Mouse (Mus musculus): Measurements from ENCODE around the gene Ctsr. TPM values are rescaled to one million over a fixed set of nuclear protein-coding genes. Genes with fewer than 3 reads are reported as not detected.
"Not testable (repeated sequence)": the region's sequence is repeated elsewhere in the genome, so short reads cannot be mapped to it uniquely, and the experiment has no call there.

Ctsr gene
- total RNA-seq (2017), result not detected in 3 replicates

DNA sequence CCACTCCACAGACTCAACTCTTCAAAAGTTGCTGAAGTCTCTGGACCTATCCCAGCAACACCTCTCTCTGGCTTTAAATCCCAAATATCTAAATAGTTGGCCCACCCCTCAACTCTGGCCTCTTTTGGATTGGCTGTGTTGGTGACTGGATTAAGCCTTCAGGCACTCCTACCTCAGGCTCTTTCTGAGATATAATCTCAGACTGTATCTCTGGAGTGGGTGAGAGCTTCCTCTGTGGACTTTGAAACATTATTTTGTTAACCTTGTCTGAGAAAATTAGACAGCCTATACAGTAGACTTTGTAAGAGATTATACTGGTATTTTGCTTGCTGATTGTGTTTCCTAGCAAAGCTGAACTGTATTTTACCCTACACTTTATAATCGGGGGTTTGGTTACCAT is at the start of gene Ctsr:
Ctsr (minus strand) TSS at position 101 of the 400 bp plus-strand sequence.
- ATAC-seq (replicated peaks; ENCODE audit: insufficient number of reproducible peaks, low FRiP score, low TSS enrichment, poor library complexity, severe bottlenecking), result no peak

DNA sequence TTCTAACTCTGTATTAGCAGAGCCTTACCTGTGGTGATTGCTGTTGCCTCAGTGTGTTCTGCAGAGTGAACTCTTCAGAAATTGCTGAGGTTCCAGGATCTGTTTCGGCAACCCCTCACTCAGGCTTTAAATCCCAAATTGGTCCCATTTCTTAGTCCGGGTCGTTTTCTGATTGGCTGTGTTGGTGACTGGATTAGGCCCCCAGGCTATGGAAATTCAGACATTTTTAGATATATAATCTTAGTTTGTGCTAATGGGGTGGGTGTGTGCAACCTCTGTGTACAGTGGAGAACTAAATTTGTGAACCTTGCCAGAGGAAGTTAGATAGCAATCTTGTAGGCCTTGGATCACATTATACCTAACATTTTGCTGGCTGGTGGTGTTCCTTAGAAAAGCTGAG is 39.3 kb upstream of the Ctsr start, which contains the start of gene Cts6:
Cts6 (minus strand) TSS at position 101 of the 400 bp plus-strand sequence.
- no peak for ATAC-seq (replicated peaks; ENCODE audit: insufficient number of reproducible peaks, low FRiP score, low TSS enrichment, poor library complexity, severe bottlenecking)

DNA sequence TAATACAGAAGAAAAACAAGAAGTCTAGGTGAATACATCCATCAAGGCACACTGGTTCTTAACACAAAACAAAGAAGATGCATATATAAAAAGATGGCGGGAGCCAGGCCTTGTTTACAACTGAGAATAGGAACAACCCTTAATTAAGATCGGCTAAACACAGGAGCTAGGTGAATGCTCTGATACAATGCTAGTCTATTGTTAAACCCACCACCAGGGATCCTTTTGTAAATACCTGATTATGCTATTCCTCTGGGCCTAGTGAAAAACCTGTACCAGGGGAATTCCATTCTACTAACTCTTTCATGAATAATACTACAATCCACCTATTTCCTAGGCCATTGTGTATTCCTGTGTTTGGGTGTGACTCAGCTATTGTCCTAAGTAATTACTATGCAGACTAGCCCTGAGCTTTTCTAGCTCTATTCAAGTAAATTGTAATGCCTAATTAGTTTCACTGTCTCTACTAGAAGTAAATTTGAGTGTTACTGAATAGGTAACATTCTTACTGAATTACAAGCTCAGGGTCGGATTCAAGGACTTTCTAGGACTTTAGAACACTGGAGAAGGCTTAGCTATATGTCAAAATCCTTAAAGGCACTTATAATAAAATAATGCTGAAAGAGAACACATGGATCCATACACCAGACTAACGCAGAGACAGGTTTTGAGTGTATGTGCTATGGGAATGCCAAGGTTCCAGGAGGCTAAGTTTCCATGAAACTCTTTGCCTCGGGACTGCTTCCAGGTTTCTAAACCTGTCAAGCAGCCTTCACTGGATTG is 21.3 kb upstream of the Ctsr start:
- not testable (repeated sequence) for ATAC-seq (replicated peaks; ENCODE audit: insufficient number of reproducible peaks, low FRiP score, low TSS enrichment, poor library complexity, severe bottlenecking)

DNA sequence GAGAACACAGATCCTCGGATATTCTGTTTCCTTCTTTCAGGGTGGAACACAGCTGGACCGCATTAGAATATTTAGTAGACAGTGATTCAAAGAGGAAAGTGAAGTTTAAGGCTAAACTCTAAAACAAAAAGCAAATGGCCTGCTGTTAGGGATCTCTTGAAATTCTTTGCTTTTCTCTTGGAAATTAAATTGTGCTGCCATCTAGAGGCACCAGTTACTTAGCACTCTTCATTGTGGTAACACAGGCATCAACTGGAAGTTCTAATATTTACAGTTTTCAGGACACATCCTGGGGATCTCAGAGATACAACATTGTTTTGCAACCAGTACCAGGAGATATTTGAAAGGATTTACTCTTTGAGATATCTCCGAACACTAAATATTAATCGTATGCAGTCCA is 566 bp upstream of the Ctsr start:
- ATAC-seq (replicated peaks; ENCODE audit: insufficient number of reproducible peaks, low FRiP score, low TSS enrichment, poor library complexity, severe bottlenecking), result no peak

Other genes starting within 250 kb of the Ctsr start
- gene Gm49393, start 228.7 kb downstream of the Ctsr start, total RNA-seq (2017), result not detected in 3 replicates
- 15.1 to 325 TPM (median 39.5 TPM) in 3 replicates for gene Gm49391, start 227.7 kb downstream of the Ctsr start, total RNA-seq (2017)
- gene Ctla2a, start 227.6 kb downstream of the Ctsr start, total RNA-seq (2017), result 225 to 1,243 TPM (median 270 TPM) in 3 replicates
- gene Tpbpa, start 222.3 kb downstream of the Ctsr start, total RNA-seq (2017), result not detected in 3 replicates
- gene Ctsj, start 158.3 kb downstream of the Ctsr start, total RNA-seq (2017), result not detected in 3 replicates
- gene Ctsq, start 123.6 kb downstream of the Ctsr start, total RNA-seq (2017), result not detected in 3 replicates
- not detected in 3 replicates for gene Cts6, start 39.2 kb upstream of the Ctsr start, total RNA-seq (2017)
- gene Cts8, start 91.1 kb upstream of the Ctsr start, total RNA-seq (2017), result not detected in 3 replicates
- gene Gm49398, start 124.6 kb upstream of the Ctsr start, total RNA-seq (2017), result not detected in 3 replicates
- not detected in 3 replicates for gene Cts7, start 193.9 kb upstream of the Ctsr start, total RNA-seq (2017)

Data from monocyte, adult 5-6 weeks (primary cell).